In the genomic region with DNA sequence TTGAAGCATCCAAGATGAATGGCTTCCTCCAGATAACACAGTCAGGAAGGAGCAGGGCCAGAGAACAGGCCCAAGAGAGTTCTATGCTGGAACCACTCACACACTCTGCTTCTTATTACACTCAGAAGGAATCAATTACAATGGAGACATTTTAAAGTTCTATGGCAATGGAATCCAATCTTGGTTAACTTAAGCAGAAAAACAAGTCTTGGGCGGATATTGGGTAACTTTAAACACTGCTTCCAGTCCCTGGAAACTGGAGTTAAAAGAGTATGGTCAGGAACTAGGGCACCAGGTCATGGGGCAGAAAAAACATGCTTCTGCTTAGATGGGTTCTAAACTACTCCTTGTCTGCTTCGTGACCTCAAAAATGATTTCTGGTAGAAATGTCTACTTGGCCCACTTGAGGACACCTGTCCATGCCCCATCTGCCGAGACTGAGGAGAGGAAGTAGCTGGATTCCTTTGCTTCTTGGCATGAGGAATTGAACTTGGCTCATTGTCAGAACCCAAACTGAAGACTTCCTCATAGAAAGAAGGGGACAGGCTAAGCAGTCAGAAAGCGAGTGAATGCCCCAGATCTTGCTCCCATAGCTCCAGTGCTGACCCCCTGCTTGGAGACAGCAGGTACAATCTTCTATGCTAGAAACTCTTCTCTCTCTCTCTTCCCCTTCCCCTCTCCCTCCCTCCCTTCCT, we compare ENCODE assay signal across 15 mouse cellular contexts.
"Had no signal": no experiment of that assay in that cellular context is flagged by ENCODE, and none has a peak within 500 bp of the region (broad histone marks: within the 10 kb centered on the region; RNA-seq: fewer than 3 reads in every experiment).

No protein-coding gene starts in this region.

- H3K4me2 ChIP-seq: limb, embryonic 15.5 days; liver, embryonic 12.5 days; lung, embryonic 14.5 days; neural tube, embryonic 12.5 days had no signal

- DNase-seq: kidney, adult 9 months; kidney, postnatal 25 days; layer of hippocampus, adult 9-11 months; layer of hippocampus, postnatal 36 days; left cerebral cortex, postnatal 4 days; lung, embryonic 14.5 days; lung, postnatal 10 days; lung, postnatal 4 days; midbrain, embryonic 14.5 days; thymus, postnatal 4 days had no signal

- H3K9me3 ChIP-seq: limb, embryonic 15.5 days; liver, embryonic 12.5 days; midbrain, embryonic 10.5 days; neural tube, embryonic 12.5 days had no signal

- H3K27me3 ChIP-seq: limb, embryonic 15.5 days; liver, embryonic 12.5 days; neural tube, embryonic 12.5 days had no signal

- H3K36me3 ChIP-seq: limb, embryonic 15.5 days; liver, embryonic 12.5 days; midbrain, embryonic 10.5 days; neural tube, embryonic 12.5 days had no signal

- H3K9ac ChIP-seq: limb, embryonic 15.5 days; liver, embryonic 12.5 days; lung, embryonic 14.5 days; neural tube, embryonic 12.5 days had no signal

- H3K27ac ChIP-seq: limb, embryonic 15.5 days; liver, embryonic 12.5 days; midbrain, embryonic 10.5 days; neural tube, embryonic 12.5 days; stomach, postnatal 0 days had no signal

- H3K4me3 ChIP-seq: limb, embryonic 15.5 days; liver, embryonic 12.5 days; midbrain, embryonic 10.5 days; neural tube, embryonic 12.5 days had no signal

- H3K4me1 ChIP-seq: liver, embryonic 12.5 days; midbrain, embryonic 10.5 days; neural tube, embryonic 12.5 days had no signal

- ATAC-seq: liver, embryonic 12.5 days had no signal
